Mouse (Mus musculus) megakaryocyte, embryonic 14.5 days (primary cell): ENCODE data around the gene Pla2r1.

Source experiments
- FLI1 ChIP-seq: IDR thresholded peaks from 2 replicates; pipeline ENCODE4 v1.6.1; 2012; ENCODE audit warnings: low read length, inconsistent platforms, mixed read lengths
- GATA1 ChIP-seq: IDR thresholded peaks from 3 replicates; pipeline ENCODE4 v1.6.1; 2012; ENCODE audit warnings: mixed read lengths, low read length, inconsistent platforms, borderline replicate concordance

DNA sequence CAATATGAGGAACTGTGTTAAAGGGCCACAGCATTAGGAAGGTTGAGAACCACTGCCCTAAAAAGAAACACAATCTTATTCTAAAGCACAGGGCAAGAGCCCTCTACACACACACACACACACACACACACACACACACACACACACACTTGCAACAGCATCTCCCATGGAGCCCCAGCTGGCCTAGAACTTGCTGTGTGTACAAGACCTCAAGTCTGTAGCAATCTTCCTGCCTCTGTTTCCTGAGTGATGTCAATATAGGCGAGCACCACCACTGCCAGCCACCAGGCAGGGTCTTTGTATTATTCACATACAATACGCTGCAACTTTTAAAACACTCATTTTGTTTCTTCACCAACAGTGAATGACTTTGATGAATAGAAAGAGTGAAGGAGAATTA is 145.7 kb downstream of the Pla2r1 start:
- no peak for TF ChIP-seq FLI1
- no peak for TF ChIP-seq GATA1
